Mouse (Mus musculus) CH12.LX (cell line): ENCODE measurements around the gene Cs. TPM values are rescaled to one million over a fixed set of nuclear protein-coding genes. Genes with fewer than 3 reads are reported as not detected.

ENCODE experiments used
- DNase-seq: peaks from one replicate; pipeline ENCODE4 v3.0.0-alpha.2; 2013; ENCODE audit errors: extremely low read depth
- H3K27ac ChIP-seq: 2 replicates; pipeline ENCODE4 v1.5.1; 2012; ENCODE audit warnings: low read depth, mild to moderate bottlenecking, control low read depth, moderate library complexity; ENCODE audit not compliant: insufficient read depth
- H3K27me3 ChIP-seq: replicated peaks from 2 replicates; pipeline ENCODE3; 2012; ENCODE audit warnings: inconsistent platforms
- H3K36me3 ChIP-seq, 2 experiments: replicated peaks in 1 of 2; 2 replicates each; pipeline versions ENCODE3 to v1.6.1; 2012; ENCODE audit warnings: inconsistent platforms in 1 of 2, low read length in 1 of 2, mild to moderate bottlenecking in 1 of 2, mixed read lengths in 1 of 2, moderate library complexity in 1 of 2; ENCODE audit not compliant: control insufficient read depth in 1 of 2, insufficient read depth in 1 of 2
- H3K4me1 ChIP-seq, 2 experiments: 2 replicates each; pipeline ENCODE4 v1.6.1; 2012; ENCODE audit warnings: inconsistent platforms in 1 of 2, moderate library complexity in 1 of 2; ENCODE audit not compliant: insufficient read depth in 2 of 2, control insufficient read depth in 1 of 2
- H3K4me2 ChIP-seq: 2 replicates; pipeline ENCODE4 v1.6.1; 2012; ENCODE audit warnings: low read depth, mild to moderate bottlenecking, control low read depth; ENCODE audit not compliant: poor library complexity, insufficient read depth, severe bottlenecking
- H3K4me3 ChIP-seq, 3 experiments: fragments of 150-350 bp in 1 of 3; sonication (generic) in 1 of 3; replicated peaks in 1 of 3; 2 replicates each; pipeline versions ENCODE3 to v1.5.1; 2011 to 2012; ENCODE audit warnings: low read depth in 2 of 3, low read length in 2 of 3, mild to moderate bottlenecking in 2 of 3, moderate library complexity in 2 of 3, control low read depth in 1 of 3, improper control_type of control experiment in 1 of 3, inconsistent platforms in 1 of 3, mixed read lengths in 1 of 3; ENCODE audit not compliant: poor library complexity in 1 of 3
- H3K79me2 ChIP-seq: replicated peaks from 2 replicates; pipeline ENCODE4 v1.6.1; 2012; ENCODE audit warnings: mild to moderate bottlenecking, moderate library complexity; ENCODE audit not compliant: control insufficient read depth, poor library complexity, insufficient read depth, severe bottlenecking; ENCODE audit errors: extremely low read depth
- H3K9ac ChIP-seq: 2 replicates; pipeline ENCODE4 v1.6.1; 2012; ENCODE audit warnings: low read depth, mild to moderate bottlenecking, control low read depth, moderate library complexity; ENCODE audit not compliant: insufficient read depth
- H3K9me3 ChIP-seq: replicated peaks from 2 replicates; pipeline ENCODE3; 2012; ENCODE audit warnings: low read length, inconsistent platforms, mixed read lengths
- BHLHE40 ChIP-seq: IDR thresholded peaks from 2 replicates; pipeline ENCODE4 v1.6.1; 2011; ENCODE audit warnings: mild to moderate bottlenecking, low read depth, low read length, improper control_type of control experiment
- CHD1 ChIP-seq: IDR thresholded peaks from 2 replicates; pipeline ENCODE4 v1.6.1; 2012; ENCODE audit warnings: low read depth, low read length, improper control_type of control experiment, inconsistent platforms
- CTCF ChIP-seq, 2 experiments: IDR thresholded peaks in 1 of 2; conservative IDR thresholded peaks in 1 of 2; 2 replicates each; pipeline ENCODE4 v1.5.1; 2011 to 2012; ENCODE audit warnings: low read depth in 2 of 2, low read length in 2 of 2, improper control_type of control experiment in 1 of 2, inconsistent platforms in 1 of 2, mild to moderate bottlenecking in 1 of 2, moderate library complexity in 1 of 2
- E2F4 ChIP-seq: IDR thresholded peaks from 2 replicates; pipeline ENCODE4 v1.6.1; 2011; ENCODE audit warnings: low read depth, low read length, improper control_type of control experiment; ENCODE audit not compliant: insufficient replicate concordance
- ELF1 ChIP-seq: IDR thresholded peaks from 2 replicates; pipeline ENCODE4 v1.6.1; 2014; ENCODE audit warnings: low read depth, mild to moderate bottlenecking, inconsistent platforms, low read length, improper control_type of control experiment
- EP300 ChIP-seq: IDR thresholded peaks from 2 replicates; pipeline ENCODE4 v1.6.1; 2011; ENCODE audit warnings: low read length, improper control_type of control experiment
- ETS1 ChIP-seq: conservative IDR thresholded peaks from 2 replicates; pipeline ENCODE4 v1.6.1; 2012; ENCODE audit warnings: low read depth, mild to moderate bottlenecking, inconsistent platforms, low read length, improper control_type of control experiment, moderate library complexity
- GABPA ChIP-seq: IDR thresholded peaks from 2 replicates; pipeline ENCODE4 v1.6.1; 2012; ENCODE audit warnings: low read depth, low read length, improper control_type of control experiment, inconsistent platforms; ENCODE audit not compliant: insufficient replicate concordance
- HCFC1 ChIP-seq: IDR thresholded peaks from 2 replicates; pipeline ENCODE4 v1.6.1; 2012; ENCODE audit warnings: low read depth, mild to moderate bottlenecking, inconsistent platforms, low read length, improper control_type of control experiment
- JUND ChIP-seq: conservative IDR thresholded peaks from 2 replicates; pipeline ENCODE4 v1.6.1; 2011; ENCODE audit warnings: low read depth, low read length, improper control_type of control experiment
- KAT2A ChIP-seq: IDR thresholded peaks from 2 replicates; pipeline ENCODE4 v1.6.1; 2012; ENCODE audit warnings: low read length, improper control_type of control experiment, inconsistent platforms; ENCODE audit not compliant: insufficient replicate concordance
- MAFK ChIP-seq: IDR thresholded peaks from 2 replicates; pipeline ENCODE4 v1.6.1; 2011; ENCODE audit warnings: low read length, improper control_type of control experiment; ENCODE audit not compliant: insufficient replicate concordance
- MAX ChIP-seq: IDR thresholded peaks from 2 replicates; pipeline ENCODE4 v1.6.1; 2011; ENCODE audit warnings: low read length, improper control_type of control experiment
- MXI1 ChIP-seq: IDR thresholded peaks from 2 replicates; pipeline ENCODE4 v1.6.1; 2011; ENCODE audit warnings: mild to moderate bottlenecking, low read depth, low read length, improper control_type of control experiment
- NELFE ChIP-seq: IDR thresholded peaks from 2 replicates; pipeline ENCODE4 v1.6.1; 2011; ENCODE audit warnings: low read depth, low read length, improper control_type of control experiment
- PAX5 ChIP-seq: IDR thresholded peaks from 2 replicates; pipeline ENCODE4 v1.6.1; 2012; ENCODE audit warnings: low read length, inconsistent platforms, mixed read lengths
- POLR2AphosphoS2 ChIP-seq: IDR thresholded peaks from 2 replicates; pipeline ENCODE4 v1.6.1; 2011; ENCODE audit warnings: low read depth, low read length, improper control_type of control experiment
- RAD21 ChIP-seq: IDR thresholded peaks from 2 replicates; pipeline ENCODE4 v1.6.1; 2011; ENCODE audit warnings: low read depth, mild to moderate bottlenecking, low read length, improper control_type of control experiment, moderate library complexity
- RCOR1 ChIP-seq: conservative IDR thresholded peaks from 2 replicates; pipeline ENCODE4 v1.6.1; 2012; ENCODE audit warnings: low read depth, mild to moderate bottlenecking, inconsistent platforms, low read length, improper control_type of control experiment
- SMC3 ChIP-seq: IDR thresholded peaks from 2 replicates; pipeline ENCODE4 v1.6.1; 2011; ENCODE audit warnings: low read depth, low read length, improper control_type of control experiment
- TBP ChIP-seq: conservative IDR thresholded peaks from 2 replicates; pipeline ENCODE4 v1.6.1; 2011; ENCODE audit warnings: low read depth, low read length, improper control_type of control experiment
- UBTF ChIP-seq: IDR thresholded peaks from 2 replicates; pipeline ENCODE4 v1.6.1; 2012; ENCODE audit warnings: low read depth, mild to moderate bottlenecking, inconsistent platforms, low read length, improper control_type of control experiment, moderate library complexity
- ZC3H11A ChIP-seq: IDR thresholded peaks from 2 replicates; pipeline ENCODE4 v1.6.1; 2012; ENCODE audit warnings: low read depth, mild to moderate bottlenecking, inconsistent platforms, low read length, improper control_type of control experiment
- ZKSCAN1 ChIP-seq: IDR thresholded peaks from 2 replicates; pipeline ENCODE4 v1.6.1; 2012; ENCODE audit warnings: low read depth, inconsistent platforms, low read length, improper control_type of control experiment, borderline replicate concordance
- dilution Hi-C: fragments of 300-500 bp; cut with MboI; formaldehyde crosslinking; loops from 2 replicates; pipeline ENCODE4 v1.14.3; 2020; ENCODE audit warnings: low sequenced_read_pairs; ENCODE audit not compliant: extremely low pct_unique_long_range_greater_than_20kb, extremely low pct_ligation_motif_present
- in situ Hi-C: fragments of 300-500 bp; cut with MboI; formaldehyde crosslinking; loops from 3 replicates; pipeline ENCODE4 v1.14.3; 2019; ENCODE audit warnings: low sequenced_read_pairs, low pct_ligation_motif_present, low pct_unique_long_range_greater_than_20kb, mixed read lengths
- polyA plus RNA-seq: library from polyadenylated mRNA; unstranded; fragments of >175 nt; gene quantifications from 2 replicates; pipeline ENCODE4 v1.2.1, GENCODE M21; 2012; ENCODE audit warnings: low read depth; ENCODE audit not compliant: insufficient read length
- total RNA-seq, 2 experiments: library from RNA; depleted of rRNA; stranded (reverse); fragments of 300-350 nt in 1 of 2; fragments of >200 nt in 1 of 2; gene quantifications; 2 replicates each; pipeline ENCODE4 v1.2.3; 2012 to 2014

Cs gene
- total and polyA plus RNA-seq, 3 experiments, result 131 to 240 (median 145) TPM

DNA sequence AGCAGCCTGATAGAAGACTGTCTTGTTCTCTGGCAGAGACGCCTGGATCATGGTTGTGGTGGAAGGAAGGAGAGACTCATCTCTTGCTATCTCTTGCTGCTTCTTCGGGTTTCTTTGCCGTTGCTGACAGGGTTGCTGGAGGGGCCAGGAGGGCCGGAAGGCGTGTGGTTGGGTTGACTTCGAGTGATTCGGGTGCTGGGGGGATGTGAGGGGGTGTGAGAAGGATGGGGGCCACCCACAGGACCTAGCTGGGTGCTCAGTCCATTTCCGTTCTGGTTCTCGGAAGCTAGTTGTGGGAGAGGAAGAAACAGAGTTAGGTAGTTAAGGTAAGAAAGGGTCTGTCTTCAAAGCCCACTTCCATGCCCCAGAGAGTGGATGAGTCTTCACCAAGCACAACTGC, 64.1 kb downstream of the Cs start:
- no peak for TF ChIP-seq RAD21
- no peak for TF ChIP-seq E2F4
- TF ChIP-seq MXI1, result no peak
- no peak for TF ChIP-seq RCOR1
- no peak for TF ChIP-seq PAX5
- H3K4me2 ChIP-seq, result no peak overlapping the region
- H3K36me3 ChIP-seq, result peaks cover 19 to 88% of the 10 kb centered on the region in 2 experiments
- no peaks in the 10 kb centered on the region for H3K79me2 ChIP-seq
- H3K9ac ChIP-seq, result no peak overlapping the region
- dilution Hi-C loops (no loop called here), in situ Hi-C loops (no loop called here)
- no peak overlapping the region for H3K4me3 ChIP-seq
- H3K27ac ChIP-seq, result no peak overlapping the region
- no peak for DNase-seq
- no peaks in the 10 kb centered on the region for H3K27me3 ChIP-seq
- H3K4me1 ChIP-seq, result no peaks in the 10 kb centered on the region
- no peaks in the 10 kb centered on the region for H3K9me3 ChIP-seq

DNA sequence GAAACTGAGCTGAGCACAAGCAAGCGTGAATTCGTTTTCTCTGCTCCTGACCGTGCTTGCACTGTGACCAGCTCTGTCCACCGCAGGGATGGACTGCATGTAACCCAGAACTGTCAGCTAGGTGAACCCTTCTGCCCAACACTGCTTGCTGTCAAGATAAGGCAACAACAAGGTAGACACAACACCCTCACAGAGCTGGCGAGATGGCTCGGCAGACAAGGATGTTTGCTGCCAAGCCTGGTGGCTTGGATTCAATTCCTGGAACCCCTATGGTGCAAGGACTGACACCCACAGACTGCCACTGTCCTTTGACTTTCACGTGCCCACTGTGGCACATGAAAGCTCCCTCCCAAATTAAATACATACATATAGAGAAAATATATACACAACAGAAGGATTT, 66.4 kb downstream of the Cs start:
- dilution Hi-C loops (no loop called here), in situ Hi-C loops (no loop called here)
- H3K9me3 ChIP-seq, result no peaks in the 10 kb centered on the region
- no peak for DNase-seq
- peaks cover 17 to 78% of the 10 kb centered on the region in 2 experiments for H3K36me3 ChIP-seq
- H3K4me3 ChIP-seq, result no peak overlapping the region
- peaks cover 8 to 12% of the 10 kb centered on the region in 2 experiments; a peak in 3 of 4 replicates for H3K4me1 ChIP-seq
- no peaks in the 10 kb centered on the region for H3K79me2 ChIP-seq
- H3K9ac ChIP-seq, result no peak overlapping the region
- TF ChIP-seq CHD1, result no peak
- TF ChIP-seq KAT2A, result no peak
- TF ChIP-seq ZKSCAN1, result no peak
- TF ChIP-seq BHLHE40, result no peak
- TF ChIP-seq MAX, result no peak
- TF ChIP-seq MXI1, result no peak
- no peak for TF ChIP-seq ZC3H11A
- H3K4me2 ChIP-seq, result no peak overlapping the region
- no peak overlapping the region for H3K27ac ChIP-seq
- no peaks in the 10 kb centered on the region for H3K27me3 ChIP-seq

DNA sequence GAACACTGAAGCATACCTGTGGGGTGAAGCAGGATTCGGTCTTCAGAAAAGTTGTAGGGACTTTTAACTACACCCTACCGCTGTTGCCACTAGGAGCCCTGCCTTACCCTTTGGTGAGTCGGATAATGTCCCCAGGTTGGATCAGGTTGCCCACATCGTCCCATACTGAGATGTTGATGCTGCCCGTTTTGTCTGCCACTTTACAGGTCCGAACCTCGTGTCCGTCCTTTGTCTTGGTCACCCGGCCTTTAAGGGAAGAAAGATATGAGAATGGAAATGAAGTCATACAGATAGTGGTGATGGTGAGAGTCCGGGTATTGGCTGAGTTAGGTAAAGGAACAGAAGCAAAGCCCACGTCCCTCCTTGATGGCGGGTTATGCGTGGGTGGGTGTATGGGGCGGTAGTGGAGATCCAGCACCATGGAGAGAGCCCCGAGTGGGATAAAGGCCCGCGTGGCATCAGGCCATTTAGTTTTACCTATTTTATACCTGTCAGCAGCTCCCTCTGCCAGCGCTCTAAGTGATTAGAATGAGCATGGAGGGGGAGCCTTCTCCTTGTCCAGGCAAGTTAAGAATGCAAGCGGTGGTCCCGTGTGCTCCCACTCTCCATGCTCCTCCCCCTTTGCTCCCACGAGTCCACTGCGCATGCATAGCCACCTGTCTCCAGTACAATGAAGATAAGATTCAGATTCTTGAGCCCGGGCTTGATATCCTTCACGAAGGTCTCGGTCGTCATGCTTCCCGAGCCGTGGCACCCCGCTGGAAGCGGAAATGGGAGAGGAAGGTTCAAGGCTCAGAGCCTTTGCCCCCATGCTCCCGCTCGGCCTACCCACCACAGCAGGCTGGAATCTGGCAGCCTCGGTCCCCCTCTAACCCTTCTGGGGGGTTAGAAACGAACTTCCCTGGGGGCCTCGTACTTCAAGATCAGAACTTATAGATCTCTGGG, 71.3 kb downstream of the Cs start:
- dilution Hi-C loops, result no loop called here
- Histone ChIP-seq H3K79me2 (peaks cover 13% of the 10 kb centered on the region), H3K27me3 (no peaks in the 10 kb centered on the region), H3K9ac (peak overlapping the region; percentile 84), H3K36me3 (peaks cover 19 to 41% of the 10 kb centered on the region in 2 experiments), H3K9me3 (no peaks in the 10 kb centered on the region), H3K27ac (no peak overlapping the region), H3K4me2 (peak overlapping the region; percentile 3; the same call in 1 of the 2 replicates), H3K4me1 (peaks cover 8 to 28% of the 10 kb centered on the region in 2 experiments; a peak in 3 of 4 replicates), H3K4me3 (peak overlapping the region; percentile 64 to 92 (median 90))
- DNase-seq, result peak; percentile 40
- in situ Hi-C loops, result no loop called here
- TF ChIP-seq ELF1 (no peak), MAFK (no peak), ZC3H11A (no peak), HCFC1 (no peak), MXI1 (peak; percentile 94), MAX (no peak), ETS1 (no peak), POLR2AphosphoS2 (peak; percentile 8; the same call in 1 of the 2 replicates), EP300 (no peak), SMC3 (no peak), TBP (no peak), BHLHE40 (no peak), NELFE (no peak), UBTF (no peak), JUND (no peak), CTCF (conservative IDR thresholded peaks at IDR 0.05 in 1 of 2, IDR thresholded peaks at IDR 0.05 in 1 of 2; ENCODE audit: low read depth in 2 of 2, low read length in 2 of 2) (no peak), CHD1 (no peak), GABPA (no peak)
